Mouse (Mus musculus) liver, adult 2 months (tissue): ENCODE results near the gene Inf2.

Experiments
- CTCF ChIP-seq: fragments of 200-500 bp; IDR thresholded peaks from 2 replicates; pipeline ENCODE4 v1.5.1; 2011; ENCODE audit warnings: low read depth, low read length, control low read depth
- POLR2A ChIP-seq: fragments of 200-500 bp; IDR thresholded peaks from 2 replicates; pipeline ENCODE4 v1.6.1; 2011; ENCODE audit warnings: low read length, control low read depth; ENCODE audit not compliant: insufficient read depth; ENCODE audit errors: extremely low read depth

DNA sequence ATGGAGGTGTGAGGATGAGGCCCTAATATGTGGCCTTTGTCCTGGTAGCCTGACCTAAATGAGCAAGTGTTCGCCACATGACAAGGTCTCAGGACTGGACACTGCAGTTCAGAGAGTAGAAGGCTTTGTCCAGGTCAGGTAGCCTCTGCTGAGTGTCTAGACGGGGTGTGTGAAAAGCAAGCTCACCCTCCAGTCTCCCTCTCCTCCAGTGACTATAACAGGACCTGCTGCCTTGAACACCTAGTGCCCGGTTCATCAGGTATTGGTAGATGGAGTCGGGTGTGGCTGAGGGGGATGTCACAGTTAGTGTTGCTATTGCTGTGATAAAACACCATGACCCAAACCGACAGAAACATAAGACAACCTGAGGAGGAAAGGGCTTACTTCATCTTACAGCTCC is 2.7 kb downstream of the Inf2 start:
- TF ChIP-seq CTCF, result no peak
- no peak for TF ChIP-seq POLR2A
